Mouse (Mus musculus): ENCODE results near the gene Uts2. TPM values are rescaled to one million over a fixed set of nuclear protein-coding genes. Genes with fewer than 3 reads are reported as not detected.

The Uts2 gene
- polyA plus RNA-seq, 1 experiment from 2014 or later = not detected

GRCm38 (mm10) chr4:151051162-151051561, 54.3 kb downstream of the Uts2 start:
- Histone ChIP-seq H3K27ac (no peak overlapping the region), H3K9me3 (no peaks in the 10 kb centered on the region), H3K4me2 (no peak overlapping the region), H3K36me3 (peaks cover 83% of the 10 kb centered on the region), H3K27me3 (no peaks in the 10 kb centered on the region), H3K4me1 (replicated peaks) (no peaks in the 10 kb centered on the region), H3K9ac (replicated peaks) (no peak overlapping the region), H3K4me3 (replicated peaks) (no peak overlapping the region)
- ATAC-seq (ENCODE audit: insufficient number of reproducible peaks, insufficient read depth, low FRiP score, low TSS enrichment, low read depth) = no peak
- 75% methylated on average over 1 of the region's 1 CpGs for WGBS

Other genes starting within 250 kb of the Uts2 start
- 25.7 and 29.0 TPM in 2 replicates for gene Errfi1, start 143.2 kb upstream of the Uts2 start, polyA plus RNA-seq (2016; fragmentation: Nextera tagmentation; extraction: Ambion mirVana)
- 441 and 447 TPM in 2 replicates for gene Park7, start 82.7 kb upstream of the Uts2 start, polyA plus RNA-seq (2016; fragmentation: Nextera tagmentation; extraction: Ambion mirVana)
- 0.45 and 0.69 TPM in 2 replicates for gene Tnfrsf9, start 82.5 kb upstream of the Uts2 start, polyA plus RNA-seq (2016; fragmentation: Nextera tagmentation; extraction: Ambion mirVana)
- 8.0 and 8.1 TPM in 2 replicates for gene Per3, start 47.6 kb downstream of the Uts2 start, polyA plus RNA-seq (2016; fragmentation: Nextera tagmentation; extraction: Ambion mirVana)
- 100 and 101 TPM in 2 replicates for gene Vamp3, start 60.9 kb downstream of the Uts2 start, polyA plus RNA-seq (2016; fragmentation: Nextera tagmentation; extraction: Ambion mirVana)
- gene Gm13090, start 92.5 kb downstream of the Uts2 start, polyA plus RNA-seq (2016; fragmentation: Nextera tagmentation; extraction: Ambion mirVana) = not detected in 2 replicates